Mouse (Mus musculus) retina, postnatal 7 days (tissue): Measurements from ENCODE around the gene H3f3b.

Experiments
- DNase-seq: peaks from one replicate; pipeline ENCODE4 v3.0.0-alpha.2; 2012; ENCODE audit warnings: low read depth, low spot score

The H3f3b gene

GRCm38 (mm10) chr11:116001725-116002124 is 26.0 kb downstream of the H3f3b start:
- no peak for DNase-seq

GRCm38 (mm10) chr11:116000607-116001006 is 27.2 kb downstream of the H3f3b start:
- DNase-seq: no peak

- no peak for DNase-seq
Measured at GRCm38 (mm10) chr11:115999538-116000143, 28.1 kb downstream of the H3f3b start.

- DNase-seq: no peak
Measured at GRCm38 (mm10) chr11:115999027-115999426, 28.7 kb downstream of the H3f3b start.

GRCm38 (mm10) chr11:115997662-115998061 is 30.1 kb downstream of the H3f3b start:
- DNase-seq: no peak

GRCm38 (mm10) chr11:115997047-115997446 is 30.7 kb downstream of the H3f3b start:
- no peak for DNase-seq

GRCm38 (mm10) chr11:115995256-115995655 is 32.5 kb downstream of the H3f3b start:
- DNase-seq: no peak

GRCm38 (mm10) chr11:115992098-115992497 is 35.7 kb downstream of the H3f3b start:
- no peak for DNase-seq

- no peak for DNase-seq
Measured at GRCm38 (mm10) chr11:115989686-115990085, 38.1 kb downstream of the H3f3b start.

- DNase-seq: no peak
Measured at GRCm38 (mm10) chr11:115983291-115983690, 44.5 kb downstream of the H3f3b start.

GRCm38 (mm10) chr11:115982472-115982871 is 45.3 kb downstream of the H3f3b start:
- no peak for DNase-seq

- no peak for DNase-seq
Measured at GRCm38 (mm10) chr11:115975544-115975943, 52.2 kb downstream of the H3f3b start.

- DNase-seq: no peak
Measured at GRCm38 (mm10) chr11:115975083-115975420, 52.7 kb downstream of the H3f3b start.

- no peak for DNase-seq
Measured at GRCm38 (mm10) chr11:115974309-115975082, 53.3 kb downstream of the H3f3b start, which contains the start of gene Itgb4. TSS of gene Itgb4 (plus strand) at chr11:115974709.
